Mouse (Mus musculus) heart, embryonic 11.5 days (tissue): ENCODE measurements around the gene Fes. TPM values are rescaled to one million over a fixed set of nuclear protein-coding genes. Genes with fewer than 3 reads are reported as not detected.

Source experiments
- ATAC-seq: fragments of 200-750 bp; cut with Nextera tagmentation; replicated peaks from 2 replicates; pipeline ENCODE4 v1.8.0; 2017; ENCODE audit warnings: moderate library complexity; ENCODE audit not compliant: insufficient number of reproducible peaks, low FRiP score, low TSS enrichment
- H3K27ac ChIP-seq: fragments of 300-500 bp; sonication (generic); 2 replicates; pipeline ENCODE4 v1.5.1; 2014; ENCODE audit warnings: mild to moderate bottlenecking, low read depth, low read length
- H3K27me3 ChIP-seq: fragments of 300-500 bp; sonication (generic); 2 replicates; pipeline ENCODE4 v1.6.1; 2014; ENCODE audit warnings: mild to moderate bottlenecking, low read length, mixed read lengths; ENCODE audit not compliant: control insufficient read depth, insufficient read depth
- H3K36me3 ChIP-seq: fragments of 300-500 bp; sonication (generic); 2 replicates; pipeline ENCODE4 v1.6.1; 2014; ENCODE audit warnings: mild to moderate bottlenecking, low read length, moderate library complexity, mixed read lengths; ENCODE audit not compliant: control insufficient read depth, insufficient read depth
- H3K4me1 ChIP-seq: fragments of 300-500 bp; sonication (generic); 2 replicates; pipeline ENCODE4 v1.6.1; 2014; ENCODE audit warnings: low read length; ENCODE audit not compliant: control insufficient read depth, insufficient read depth
- H3K4me2 ChIP-seq: fragments of 300-500 bp; sonication (generic); 2 replicates; pipeline ENCODE4 v1.6.1; 2014; ENCODE audit warnings: mild to moderate bottlenecking, moderate library complexity
- H3K4me3 ChIP-seq: fragments of 300-500 bp; sonication (generic); 2 replicates; pipeline ENCODE4 v1.5.1; 2014; ENCODE audit warnings: low read depth, low read length
- H3K9ac ChIP-seq: fragments of 300-500 bp; sonication (generic); 2 replicates; pipeline ENCODE4 v1.6.1; 2014; ENCODE audit warnings: mild to moderate bottlenecking, low read depth, low read length, moderate library complexity
- H3K9me3 ChIP-seq: fragments of 300-500 bp; sonication (generic); replicated peaks from 2 replicates; pipeline ENCODE4 v1.6.1; 2016; ENCODE audit warnings: low read length; ENCODE audit not compliant: control insufficient read depth
- WGBS: fragments of 180-500 bp; shearing (Covaris S2); extraction: QIAGEN DNeasy Blood & Tissue Kit; methylation state at CpG from one replicate; pipeline ENCODE4 v1.1.7; 2014; ENCODE audit not compliant: insufficient replicate concordance; 5-methylcytosine and 5-hydroxymethylcytosine counted together
- polyA plus RNA-seq: library from polyadenylated mRNA; unstranded; fragments of >200 nt; fragmentation: Nextera tagmentation; extraction: Ambion mirVana; gene quantifications from 2 replicates; pipeline ENCODE4 v1.2.1, GENCODE M21; 2014

Fes gene
- 4.7 and 7.1 TPM in 2 replicates for polyA plus RNA-seq

DNA sequence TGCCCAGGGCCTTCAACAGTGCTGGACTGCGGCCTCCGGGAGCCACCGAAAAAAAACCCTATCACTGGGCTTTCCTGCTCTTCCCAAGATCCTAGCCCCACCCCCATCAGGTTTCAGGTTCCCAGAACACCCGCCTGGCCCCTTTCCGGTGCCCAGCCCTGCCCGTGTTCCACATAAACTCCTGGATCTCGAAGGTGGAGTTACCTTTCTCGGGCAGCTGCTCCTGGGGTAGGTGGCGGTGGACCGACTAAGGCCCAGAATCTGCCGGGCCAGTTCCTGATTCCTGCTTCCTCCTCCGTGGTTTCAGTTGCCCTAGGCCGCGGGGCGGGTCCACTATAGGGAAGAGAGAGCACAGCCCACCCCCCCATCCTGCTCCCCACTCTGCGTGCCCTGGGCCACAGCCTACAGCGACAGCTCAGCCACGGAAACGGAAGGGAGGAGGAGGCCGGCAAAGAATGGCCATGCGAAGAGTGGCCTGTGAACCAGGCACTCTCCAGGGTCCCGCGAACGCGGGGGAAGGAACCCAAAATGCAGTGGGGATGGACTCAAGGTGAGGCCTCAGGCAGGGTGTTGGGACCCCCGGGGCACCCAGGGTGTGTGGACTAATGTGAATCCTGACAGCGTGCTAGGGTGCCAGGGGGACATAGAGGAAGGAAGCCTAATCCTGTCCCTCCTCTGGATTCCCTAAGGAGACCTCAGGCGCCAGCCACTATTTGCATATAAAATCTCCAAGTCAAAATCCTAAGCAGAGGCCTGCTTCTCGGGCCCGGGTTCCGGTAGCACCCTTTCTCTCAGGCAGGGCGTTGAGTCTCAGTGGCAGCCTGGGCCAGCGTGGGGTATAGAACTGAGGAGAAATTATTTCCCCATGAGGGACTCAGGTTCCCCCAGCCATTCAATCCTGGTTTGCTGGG is at the start of gene Fes:
Gene Fes (minus strand): TSS at position 314 of the 911 bp plus-strand sequence.
- peaks cover 16% of the 10 kb centered on the region for H3K36me3 ChIP-seq
- no peaks in the 10 kb centered on the region for H3K9me3 ChIP-seq
- H3K27ac ChIP-seq, result peak within 1 kb of the TSS; percentile 76
- H3K4me1 ChIP-seq, result peaks cover 24% of the 10 kb centered on the region
- peak; percentile 46 for ATAC-seq
- H3K27me3 ChIP-seq, result 0 out of 2 replicates have a peak, but pooled peaks cover 3% of the 10 kb centered on the region
- WGBS, result 6% methylated on average over 33 of the region's 33 CpGs
- H3K4me2 ChIP-seq, result peak within 1 kb of the TSS; percentile 74
- H3K9ac ChIP-seq, result peak within 1 kb of the TSS; percentile 79
- peak within 1 kb of the TSS; percentile 43 for H3K4me3 ChIP-seq

DNA sequence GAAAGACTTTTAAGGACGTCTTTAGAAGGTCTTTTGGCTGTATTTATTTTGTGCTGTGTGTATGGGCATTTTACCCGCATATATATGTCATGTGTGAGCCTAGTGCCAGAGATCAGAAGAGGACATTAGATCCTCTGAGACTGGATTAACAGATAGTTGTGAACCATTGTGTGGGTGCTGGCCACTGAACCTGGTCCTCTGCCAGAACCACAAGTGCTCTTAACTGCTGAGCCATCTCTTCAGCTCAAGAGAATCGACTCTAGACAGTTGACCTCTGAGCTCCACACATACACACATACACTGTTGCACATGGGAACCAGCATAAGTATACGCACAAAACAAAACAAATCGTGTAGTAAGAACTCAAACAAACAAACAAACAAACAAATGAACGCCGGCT is 48.8 kb upstream of the Fes start:
- WGBS, result 83% methylated on average over 7 of the region's 7 CpGs
- H3K9me3 ChIP-seq, result no peaks in the 10 kb centered on the region
- H3K4me1 ChIP-seq, result peaks cover 16% of the 10 kb centered on the region

DNA sequence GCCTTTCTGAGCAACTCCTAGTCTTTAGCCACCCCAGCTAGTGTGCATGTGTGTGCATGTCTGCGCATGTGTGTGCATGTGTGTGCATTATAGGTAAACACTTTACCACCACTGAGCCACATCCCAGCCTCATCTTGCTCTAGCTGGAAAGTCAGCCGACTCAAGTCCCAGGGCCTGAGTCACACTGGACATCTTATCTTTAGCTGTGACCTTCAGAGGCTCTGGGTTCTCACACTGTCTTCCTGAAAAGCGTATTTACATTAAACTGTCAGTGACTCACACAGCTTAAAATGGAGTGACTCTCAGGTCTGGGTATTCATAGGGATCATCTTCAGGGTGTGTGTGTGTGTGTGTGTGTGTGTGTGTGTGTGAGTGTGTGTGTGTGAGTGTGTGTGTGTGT is 47.8 kb upstream of the Fes start:
- Histone ChIP-seq H3K27ac (peak overlapping the region; percentile 51), H3K4me1 (peaks cover 16% of the 10 kb centered on the region), H3K9me3 (no peaks in the 10 kb centered on the region), H3K36me3 (no peaks in the 10 kb centered on the region), H3K4me3 (no peak overlapping the region), H3K4me2 (no peak overlapping the region), H3K27me3 (no peaks in the 10 kb centered on the region), H3K9ac (0 out of 2 replicates have a peak overlapping the region, but pooled peaks have one; percentile 29)
- ATAC-seq, result no peak
- 39% methylated on average over 3 of the region's 3 CpGs for WGBS

More for the DNA sequence above, 48.8 kb upstream of the Fes start:
- ATAC-seq, result no peak
- no peak overlapping the region for H3K4me2 ChIP-seq
- no peak overlapping the region for H3K4me3 ChIP-seq
- no peaks in the 10 kb centered on the region for H3K36me3 ChIP-seq
- no peak overlapping the region for H3K9ac ChIP-seq
- no peak overlapping the region for H3K27ac ChIP-seq
- no peaks in the 10 kb centered on the region for H3K27me3 ChIP-seq

DNA sequence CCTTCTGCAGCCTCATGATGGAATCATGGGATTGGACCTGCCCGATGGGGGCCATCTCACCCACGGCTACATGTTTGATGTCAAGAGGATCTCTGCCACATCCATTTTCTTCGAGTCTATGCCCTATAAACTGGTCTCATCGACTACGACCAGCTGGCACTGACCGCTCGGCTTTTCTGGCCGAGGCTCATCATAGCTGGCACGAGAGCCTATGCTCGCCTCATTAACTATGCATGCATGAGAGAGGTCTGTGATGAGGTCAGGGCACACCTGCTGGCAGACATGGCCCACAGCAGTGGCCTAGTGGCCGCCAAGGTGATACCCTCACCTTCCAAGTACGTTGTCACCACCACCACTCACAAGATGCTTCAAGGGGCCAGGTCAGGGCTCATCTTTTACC is 41.9 kb upstream of the Fes start:
- Histone ChIP-seq H3K9ac (no peak overlapping the region), H3K9me3 (no peaks in the 10 kb centered on the region), H3K4me2 (no peak overlapping the region), H3K27ac (no peak overlapping the region), H3K36me3 (no peaks in the 10 kb centered on the region), H3K27me3 (no peaks in the 10 kb centered on the region), H3K4me1 (no peaks in the 10 kb centered on the region; the same call in 1 of the 2 replicates), H3K4me3 (no peak overlapping the region)
- 85% methylated on average over 12 of the region's 12 CpGs for WGBS
- no peak for ATAC-seq

DNA sequence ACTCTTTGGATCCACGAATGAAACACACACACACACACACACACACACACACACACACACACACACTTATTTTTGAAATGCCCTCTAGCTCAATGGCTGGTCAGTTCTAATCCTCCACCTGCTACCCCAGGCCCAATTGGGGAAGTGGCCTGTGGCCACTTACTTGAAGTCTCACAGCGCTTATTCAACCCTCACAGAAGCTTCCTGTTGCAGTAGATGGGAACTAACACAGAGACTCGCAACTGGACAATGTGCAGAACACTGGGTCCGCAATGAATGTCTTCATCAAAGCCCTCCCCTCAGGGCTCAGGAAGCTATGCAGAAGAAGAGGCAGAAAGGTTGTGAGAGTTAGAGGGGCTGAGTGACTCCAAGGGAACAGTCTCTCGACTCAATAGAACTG is 40.0 kb upstream of the Fes start:
- no peak overlapping the region for H3K27ac ChIP-seq
- ATAC-seq, result no peak
- peaks cover 4% of the 10 kb centered on the region; the same call in 1 of the 2 replicates for H3K4me1 ChIP-seq
- WGBS, result 66% methylated on average over 5 of the region's 5 CpGs
- H3K4me3 ChIP-seq, result no peak overlapping the region
- H3K36me3 ChIP-seq, result no peaks in the 10 kb centered on the region
- H3K9me3 ChIP-seq, result no peaks in the 10 kb centered on the region
- no peaks in the 10 kb centered on the region for H3K27me3 ChIP-seq
- H3K4me2 ChIP-seq, result no peak overlapping the region
- no peak overlapping the region for H3K9ac ChIP-seq

DNA sequence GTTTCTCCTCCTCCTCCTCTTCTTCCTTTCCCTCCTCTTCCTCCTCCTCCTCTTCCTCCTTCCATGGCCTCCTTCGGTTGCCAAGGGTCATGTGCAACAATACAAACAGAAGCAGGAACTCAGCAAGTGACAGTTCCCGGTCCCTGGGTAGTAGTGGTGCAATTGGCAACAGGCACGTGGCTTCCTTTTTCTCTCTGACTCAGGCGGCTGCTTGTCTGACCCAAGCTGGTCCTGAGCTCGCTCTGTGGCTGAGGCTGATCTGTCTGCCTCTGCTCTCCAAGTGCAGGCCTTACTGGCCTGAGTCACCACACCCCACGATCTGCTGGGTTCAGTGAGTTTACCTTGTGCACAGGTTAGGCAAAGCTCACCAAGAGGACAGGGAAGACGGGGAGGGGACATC is 38.6 kb upstream of the Fes start:
- 65% methylated on average over 7 of the region's 7 CpGs for WGBS
- no peaks in the 10 kb centered on the region for H3K27me3 ChIP-seq
- no peaks in the 10 kb centered on the region for H3K36me3 ChIP-seq
- ATAC-seq, result no peak
- no peak overlapping the region for H3K4me3 ChIP-seq
- H3K27ac ChIP-seq, result no peak overlapping the region
- no peak overlapping the region for H3K4me2 ChIP-seq
- no peaks in the 10 kb centered on the region for H3K9me3 ChIP-seq
- peaks cover 4% of the 10 kb centered on the region; the same call in 1 of the 2 replicates for H3K4me1 ChIP-seq
- H3K9ac ChIP-seq, result no peak overlapping the region

DNA sequence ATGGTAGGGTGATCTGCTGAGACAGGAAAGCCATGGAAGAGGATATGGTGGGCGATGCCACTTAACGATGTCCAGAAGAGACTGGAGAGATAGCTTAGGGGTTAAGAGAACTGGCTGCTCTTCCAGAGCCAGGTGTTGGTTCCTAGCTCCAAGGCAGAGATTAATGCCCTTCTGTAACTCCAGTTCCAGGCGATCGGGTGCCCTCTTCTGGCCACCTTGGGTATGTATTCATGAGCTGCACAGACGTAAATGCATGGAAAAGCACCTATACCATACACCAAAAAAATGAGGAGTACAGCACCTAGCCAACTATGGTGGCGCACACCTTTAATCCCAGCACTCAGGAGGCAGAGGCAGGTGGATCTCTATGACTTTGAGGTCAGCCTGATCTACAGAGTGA is 37.0 kb upstream of the Fes start:
- H3K36me3 ChIP-seq, result no peaks in the 10 kb centered on the region
- H3K9ac ChIP-seq, result no peak overlapping the region
- no peaks in the 10 kb centered on the region for H3K9me3 ChIP-seq
- ATAC-seq, result no peak
- H3K4me1 ChIP-seq, result peaks cover 4% of the 10 kb centered on the region
- no peaks in the 10 kb centered on the region for H3K27me3 ChIP-seq
- no peak overlapping the region for H3K4me2 ChIP-seq
- 75% methylated on average over 6 of the region's 6 CpGs for WGBS
- no peak overlapping the region for H3K27ac ChIP-seq
- H3K4me3 ChIP-seq, result no peak overlapping the region

DNA sequence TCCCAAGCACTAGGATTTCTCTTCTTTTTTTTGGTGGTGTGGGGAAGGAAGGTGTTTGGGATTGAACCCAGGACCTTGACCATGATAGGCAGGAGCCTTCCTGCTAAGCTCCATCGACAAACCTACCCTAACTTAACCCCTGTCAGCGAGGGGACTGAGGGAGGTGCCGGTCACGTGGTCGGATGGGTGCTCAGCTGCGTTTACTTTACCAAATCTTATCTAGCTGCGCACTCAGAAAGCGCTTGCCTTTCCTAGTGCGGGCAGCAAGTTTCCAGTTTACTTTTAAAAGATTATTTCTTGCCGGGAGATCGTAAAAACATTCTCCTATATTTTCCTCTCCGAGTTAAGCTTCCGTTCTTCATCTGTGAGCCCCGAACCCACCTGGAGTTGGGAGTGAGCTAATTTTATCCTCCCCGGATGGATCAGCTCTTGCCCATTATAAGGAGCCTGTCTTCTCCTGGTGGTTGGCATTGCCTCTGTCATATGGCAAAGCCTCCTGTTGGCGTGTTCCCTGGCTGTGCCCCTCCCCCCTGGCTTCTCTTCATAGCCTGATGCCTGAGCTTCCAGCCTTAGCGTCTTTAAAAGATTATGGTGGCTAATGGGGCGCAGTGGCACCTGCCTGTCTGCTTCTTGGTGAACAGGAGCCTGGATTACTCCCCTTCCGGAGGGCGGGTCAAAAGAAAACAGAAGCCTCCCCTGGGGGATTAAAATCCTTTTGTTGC is 35.2 kb upstream of the Fes start:
- 11% methylated on average over 20 of the region's 20 CpGs for whole genome bisulfite sequencing
- Histone ChIP-seq H3K4me2 (peak overlapping the region; percentile 60), H3K27me3 (no peaks in the 10 kb centered on the region), H3K9me3 (no peaks in the 10 kb centered on the region), H3K27ac (no peak overlapping the region), H3K9ac (0 out of 2 replicates have a peak overlapping the region, but pooled peaks have one; percentile 18), H3K4me3 (peak overlapping the region; percentile 19), H3K36me3 (no peaks in the 10 kb centered on the region), H3K4me1 (peaks cover 4% of the 10 kb centered on the region)
- ATAC-seq, result no peak
